Mouse (Mus musculus): ENCODE results near the gene Zfp322a. TPM values are rescaled to one million over a fixed set of nuclear protein-coding genes. Genes with fewer than 3 reads are reported as not detected.
"Not testable (repeated sequence)": the region's sequence is repeated elsewhere in the genome, so short reads cannot be mapped to it uniquely, and the experiment has no call there.

Zfp322a gene
- polyA plus RNA-seq, 1 experiment from 2014 or later, result 40.2 TPM

GRCm38 (mm10) chr13:23369421-23369765 lies 385 bp upstream of the Zfp322a start:
- H3K27me3 ChIP-seq (replicated peaks; ENCODE audit: control insufficient read depth, insufficient read depth, low read length), result no peaks in the 10 kb centered on the region
- WGBS, result under 1% methylated on average over 10 of the region's 10 CpGs
- H3K9me3 ChIP-seq (ENCODE audit: control insufficient read depth, low read length), result no peaks in the 10 kb centered on the region
- DNase-seq (ENCODE audit: low spot score) (no peak), ATAC-seq (ENCODE audit: low read depth) (peak; percentile 5)
- peak overlapping the region; percentile 87 for H3K9ac ChIP-seq (ENCODE audit: low read depth, low read length)
- peaks cover 10% of the 10 kb centered on the region for H3K36me3 ChIP-seq (ENCODE audit: control insufficient read depth, insufficient read depth, low read length)
- H3K4me2 ChIP-seq (ENCODE audit: low read depth, low read length), result peak overlapping the region; percentile 68
- H3K4me1 ChIP-seq (ENCODE audit: control insufficient read depth, insufficient read depth, low read length), result peaks cover 18% of the 10 kb centered on the region
- peak overlapping the region; percentile 86 for H3K4me3 ChIP-seq (ENCODE audit: low read depth, low read length)
- H3K27ac ChIP-seq (replicated peaks; ENCODE audit: low read depth, low read length), result peak overlapping the region; percentile 96

- H3K9me3 ChIP-seq (ENCODE audit: control insufficient read depth, low read length), result no peaks in the 10 kb centered on the region
- WGBS, result 86% methylated on average over 4 of the region's 4 CpGs
- no peak overlapping the region for H3K4me3 ChIP-seq (ENCODE audit: low read depth, low read length)
- ATAC-seq (ENCODE audit: low read depth) (no peak), DNase-seq (ENCODE audit: low spot score) (no peak)
- H3K27ac ChIP-seq (replicated peaks; ENCODE audit: low read depth, low read length), result no peak overlapping the region
- no peak overlapping the region for H3K9ac ChIP-seq (ENCODE audit: low read depth, low read length)
- peaks cover 80% of the 10 kb centered on the region for H3K36me3 ChIP-seq (ENCODE audit: control insufficient read depth, insufficient read depth, low read length)
- H3K27me3 ChIP-seq (replicated peaks; ENCODE audit: control insufficient read depth, insufficient read depth, low read length), result no peaks in the 10 kb centered on the region
- peaks cover 2% of the 10 kb centered on the region; the same call in 1 of the 2 replicates for H3K4me1 ChIP-seq (ENCODE audit: control insufficient read depth, insufficient read depth, low read length)
- H3K4me2 ChIP-seq (ENCODE audit: low read depth, low read length), result no peak overlapping the region
These were observed 7.5 kb downstream of the Zfp322a start for GRCm38 (mm10) chr13:23361536-23361935.

DNA sequence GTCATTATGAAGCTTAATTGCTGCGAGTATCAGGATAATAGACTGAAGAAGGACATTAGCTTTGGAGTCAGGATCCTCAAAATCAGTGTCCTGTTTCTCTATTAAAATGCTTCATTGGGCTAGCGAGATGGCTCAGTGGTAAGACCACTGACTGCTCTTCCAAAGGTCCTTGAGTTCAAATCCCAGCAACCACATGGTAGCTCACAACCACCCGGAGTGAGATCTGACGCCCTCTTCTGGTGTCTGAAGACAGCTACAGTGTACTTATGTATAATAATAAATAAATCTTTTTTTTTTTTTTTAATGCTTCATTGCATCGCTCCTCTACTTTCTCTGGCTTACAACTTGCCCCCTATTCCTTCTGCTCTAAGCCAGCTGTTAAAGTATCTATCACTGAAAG lies 14.5 kb downstream of the Zfp322a start:
- not testable (repeated sequence) for DNase-seq (ENCODE audit: low spot score)
- peaks cover 63% of the 10 kb centered on the region for H3K36me3 ChIP-seq (ENCODE audit: control insufficient read depth, insufficient read depth, low read length)
- WGBS, result 87% methylated on average over 5 of the region's 5 CpGs

DNA sequence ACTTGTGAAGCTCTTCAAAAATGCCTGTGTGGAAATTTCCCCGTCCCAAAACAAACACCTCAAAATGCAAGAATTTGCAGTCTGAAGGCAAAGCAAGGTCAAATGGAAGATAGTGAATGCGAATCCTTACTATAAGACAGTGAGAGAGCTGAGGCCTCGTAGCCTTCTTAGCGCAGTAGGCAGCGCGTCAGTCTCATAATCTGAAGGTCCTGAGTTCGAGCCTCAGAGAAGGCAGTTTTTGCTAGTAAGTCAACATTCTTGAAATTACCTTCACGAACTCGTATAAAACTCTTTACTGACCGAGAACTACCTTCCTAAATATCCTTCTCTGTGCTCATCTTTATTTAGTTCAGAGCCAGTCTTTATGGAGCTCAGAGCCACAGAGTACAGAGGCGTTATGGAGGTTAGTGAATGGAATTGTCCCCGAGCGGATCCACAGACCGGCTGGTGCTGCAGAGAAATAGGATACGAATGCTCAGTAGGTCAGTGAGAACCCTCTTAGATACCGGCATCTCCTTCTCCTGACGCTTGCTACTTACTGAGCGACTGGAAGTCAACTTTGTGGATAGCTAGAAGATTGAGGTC lies 51.6 kb downstream of the Zfp322a start:
- Histone ChIP-seq H3K4me3 (ENCODE audit: low read depth, low read length) (no peak overlapping the region), H3K9me3 (ENCODE audit: control insufficient read depth, low read length) (no peaks in the 10 kb centered on the region), H3K36me3 (ENCODE audit: control insufficient read depth, insufficient read depth, low read length) (no peaks in the 10 kb centered on the region), H3K27me3 (replicated peaks; ENCODE audit: control insufficient read depth, insufficient read depth, low read length) (peaks cover 18% of the 10 kb centered on the region), H3K4me1 (ENCODE audit: control insufficient read depth, insufficient read depth, low read length) (peaks cover 9% of the 10 kb centered on the region), H3K9ac (ENCODE audit: low read depth, low read length) (no peak overlapping the region), H3K27ac (replicated peaks; ENCODE audit: low read depth, low read length) (no peak overlapping the region), H3K4me2 (ENCODE audit: low read depth, low read length) (no peak overlapping the region)
- WGBS, result 6% methylated on average over 18 of the region's 18 CpGs
- no peak for ATAC-seq (ENCODE audit: low read depth)
- DNase-seq (ENCODE audit: low spot score), result peak; percentile 7

More for the DNA sequence above, 14.5 kb downstream of the Zfp322a start:
- H3K4me1 ChIP-seq (ENCODE audit: control insufficient read depth, insufficient read depth, low read length); H3K27ac ChIP-seq (replicated peaks; ENCODE audit: low read depth, low read length); H3K9ac ChIP-seq (ENCODE audit: low read depth, low read length); H3K27me3 ChIP-seq (replicated peaks; ENCODE audit: control insufficient read depth, insufficient read depth, low read length); H3K9me3 ChIP-seq (ENCODE audit: control insufficient read depth, low read length); H3K4me2 ChIP-seq (ENCODE audit: low read depth, low read length); ATAC-seq (ENCODE audit: low read depth); H3K4me3 ChIP-seq (ENCODE audit: low read depth, low read length): not testable (repeated sequence)

DNA sequence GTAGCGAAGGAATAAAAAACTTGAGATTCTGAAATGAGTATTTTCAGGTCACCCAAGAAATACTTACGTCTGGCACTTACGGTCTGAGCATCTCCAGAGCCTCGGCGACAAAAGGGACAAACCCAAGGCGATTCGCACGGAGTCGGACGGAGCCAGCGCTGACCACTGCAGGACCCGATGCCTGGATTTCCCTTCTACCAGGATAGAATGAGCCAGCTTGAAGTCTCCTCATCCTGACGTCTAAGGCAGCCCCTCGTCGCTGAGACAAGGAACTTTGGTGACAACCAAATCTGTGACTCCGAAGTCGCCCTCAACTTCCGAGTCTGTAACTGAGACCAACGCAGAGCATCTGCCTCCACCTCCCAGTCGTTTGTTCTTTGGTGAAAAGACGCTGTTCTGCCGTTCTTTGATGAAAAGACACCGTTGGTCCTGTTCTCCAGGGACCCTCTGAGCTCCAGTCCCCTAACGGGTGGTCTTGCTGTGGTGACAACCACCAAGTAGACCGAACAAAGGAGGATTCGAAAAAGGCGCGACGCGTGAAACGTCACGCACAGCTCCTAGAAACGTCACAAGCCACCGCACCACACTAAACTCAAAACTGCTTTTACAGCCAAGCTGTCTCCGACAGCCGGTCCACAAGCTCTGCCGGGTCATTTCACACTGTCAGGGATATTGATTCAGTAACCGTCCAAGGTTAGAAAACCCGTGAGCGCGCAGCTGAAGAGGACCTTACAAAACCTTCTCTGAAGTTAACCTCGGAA lies 55.9 kb downstream of the Zfp322a start:
- DNase-seq (ENCODE audit: low spot score), result no peak
- no peaks in the 10 kb centered on the region for H3K36me3 ChIP-seq (ENCODE audit: control insufficient read depth, insufficient read depth, low read length)
- peak overlapping the region; percentile 43 for H3K4me3 ChIP-seq (ENCODE audit: low read depth, low read length)
- H3K9ac ChIP-seq (ENCODE audit: low read depth, low read length), result peak overlapping the region; percentile 34; the same call in 1 of the 2 replicates
- 2% methylated on average over 38 of the region's 42 CpGs for WGBS
- no peak overlapping the region for H3K27ac ChIP-seq (replicated peaks; ENCODE audit: low read depth, low read length)
- peaks cover 9% of the 10 kb centered on the region for H3K4me1 ChIP-seq (ENCODE audit: control insufficient read depth, insufficient read depth, low read length)
- no peaks in the 10 kb centered on the region for H3K9me3 ChIP-seq (ENCODE audit: control insufficient read depth, low read length)
- peaks cover 56% of the 10 kb centered on the region for H3K27me3 ChIP-seq (replicated peaks; ENCODE audit: control insufficient read depth, insufficient read depth, low read length)
- peak overlapping the region; percentile 81 for H3K4me2 ChIP-seq (ENCODE audit: low read depth, low read length)
- no peak for ATAC-seq (ENCODE audit: low read depth)

DNA sequence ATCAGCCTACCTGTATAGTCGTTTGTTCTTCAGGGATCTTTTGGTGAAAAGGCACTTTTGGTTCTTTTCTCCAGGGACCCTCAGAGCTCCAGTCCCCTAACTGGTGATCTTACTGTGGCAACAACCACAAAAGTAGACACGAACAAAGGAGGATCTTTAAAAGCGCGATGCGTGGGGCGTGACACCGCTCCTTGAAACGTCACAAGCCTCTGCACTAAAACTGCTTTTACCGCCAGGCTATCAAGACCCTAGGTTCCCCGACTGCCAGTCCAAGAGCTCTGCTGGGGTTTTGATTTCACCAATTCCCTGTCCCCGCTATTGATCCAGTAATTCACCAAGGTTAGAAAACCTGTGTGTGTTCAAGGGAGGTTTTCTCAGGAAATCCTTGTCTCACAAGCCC lies 59.0 kb downstream of the Zfp322a start:
- H3K4me2 ChIP-seq (ENCODE audit: low read depth, low read length), result peak overlapping the region; percentile 64
- H3K36me3 ChIP-seq (ENCODE audit: control insufficient read depth, insufficient read depth, low read length), result no peaks in the 10 kb centered on the region
- H3K9me3 ChIP-seq (ENCODE audit: control insufficient read depth, low read length), result no peaks in the 10 kb centered on the region
- H3K27me3 ChIP-seq (replicated peaks; ENCODE audit: control insufficient read depth, insufficient read depth, low read length), result peaks cover 71% of the 10 kb centered on the region
- DNase-seq (ENCODE audit: low spot score) (no peak), ATAC-seq (ENCODE audit: low read depth) (no peak)
- H3K27ac ChIP-seq (replicated peaks; ENCODE audit: low read depth, low read length), result no peak overlapping the region
- peak overlapping the region; percentile 42 for H3K4me3 ChIP-seq (ENCODE audit: low read depth, low read length)
- peaks cover 9% of the 10 kb centered on the region for H3K4me1 ChIP-seq (ENCODE audit: control insufficient read depth, insufficient read depth, low read length)
- H3K9ac ChIP-seq (ENCODE audit: low read depth, low read length), result no peak overlapping the region; the same call in 1 of the 2 replicates
- 5% methylated on average over 11 of the region's 11 CpGs for WGBS

- 0 out of 2 replicates have a peak, but pooled peaks have one; percentile 19 for ATAC-seq (ENCODE audit: low read depth)
- H3K4me3 ChIP-seq (ENCODE audit: low read depth, low read length), result peak overlapping the region; percentile 42
- no peak overlapping the region for H3K27ac ChIP-seq (replicated peaks; ENCODE audit: low read depth, low read length)
- H3K9ac ChIP-seq (ENCODE audit: low read depth, low read length), result peak overlapping the region; percentile 43
- H3K4me1 ChIP-seq (ENCODE audit: control insufficient read depth, insufficient read depth, low read length), result peaks cover 9% of the 10 kb centered on the region
- peak; percentile 27 for DNase-seq (ENCODE audit: low spot score)
- no peaks in the 10 kb centered on the region for H3K36me3 ChIP-seq (ENCODE audit: control insufficient read depth, insufficient read depth, low read length)
- peaks cover 71% of the 10 kb centered on the region for H3K27me3 ChIP-seq (replicated peaks; ENCODE audit: control insufficient read depth, insufficient read depth, low read length)
- H3K9me3 ChIP-seq (ENCODE audit: control insufficient read depth, low read length), result no peaks in the 10 kb centered on the region
- WGBS, result 1% methylated on average over 28 of the region's 28 CpGs
- H3K4me2 ChIP-seq (ENCODE audit: low read depth, low read length), result peak overlapping the region; percentile 64
These were observed 59.5 kb downstream of the Zfp322a start for GRCm38 (mm10) chr13:23309495-23310011.

DNA sequence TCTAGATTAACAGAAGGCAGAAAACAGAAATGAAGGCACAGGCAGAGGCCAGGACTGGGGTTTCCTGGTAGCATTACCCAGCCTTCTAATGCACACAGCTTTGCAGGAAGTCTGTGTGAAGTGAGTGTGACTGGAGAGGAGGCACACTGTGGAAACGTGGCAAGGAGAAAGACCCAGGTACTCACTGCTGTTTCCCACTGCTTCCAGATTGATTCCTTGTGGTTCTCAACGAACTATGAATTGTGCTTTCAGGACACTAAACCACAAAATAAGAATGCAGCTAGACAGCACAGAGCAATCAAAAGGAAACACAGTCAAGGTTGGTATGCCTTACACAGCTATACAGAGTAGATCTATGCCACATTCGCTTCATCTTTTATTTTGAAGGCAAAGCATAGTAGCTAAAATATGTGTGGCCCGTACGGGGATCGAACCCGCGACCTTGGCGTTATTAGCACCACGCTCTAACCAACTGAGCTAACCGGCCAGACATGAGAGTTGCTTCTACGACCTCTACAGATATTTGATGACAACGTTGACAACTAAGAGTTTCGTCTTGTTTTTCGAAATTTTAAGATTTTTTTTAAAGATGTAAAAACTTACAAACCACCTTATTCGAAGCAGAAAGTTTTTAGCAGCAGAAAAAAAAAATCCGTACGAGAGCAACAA lies 60.2 kb downstream of the Zfp322a start:
- not testable (repeated sequence) for H3K9ac ChIP-seq (ENCODE audit: low read depth, low read length); H3K9me3 ChIP-seq (ENCODE audit: control insufficient read depth, low read length); H3K36me3 ChIP-seq (ENCODE audit: control insufficient read depth, insufficient read depth, low read length); ATAC-seq (ENCODE audit: low read depth); H3K27ac ChIP-seq (replicated peaks; ENCODE audit: low read depth, low read length); H3K4me1 ChIP-seq (ENCODE audit: control insufficient read depth, insufficient read depth, low read length)
- Histone ChIP-seq H3K27me3 (replicated peaks; ENCODE audit: control insufficient read depth, insufficient read depth, low read length) (peaks cover 70% of the 10 kb centered on the region), H3K4me2 (ENCODE audit: low read depth, low read length) (peak overlapping the region; percentile 64), H3K4me3 (ENCODE audit: low read depth, low read length) (peak overlapping the region; percentile 42)
- peak; percentile 23 for DNase-seq (ENCODE audit: low spot score)
- WGBS, result 6% methylated on average over 18 of the region's 18 CpGs

Data from embryonic facial prominence, embryonic 14.5 days (tissue).